Mouse (Mus musculus): ENCODE measurements around the gene Slc5a10.

Slc5a10 gene

DNA sequence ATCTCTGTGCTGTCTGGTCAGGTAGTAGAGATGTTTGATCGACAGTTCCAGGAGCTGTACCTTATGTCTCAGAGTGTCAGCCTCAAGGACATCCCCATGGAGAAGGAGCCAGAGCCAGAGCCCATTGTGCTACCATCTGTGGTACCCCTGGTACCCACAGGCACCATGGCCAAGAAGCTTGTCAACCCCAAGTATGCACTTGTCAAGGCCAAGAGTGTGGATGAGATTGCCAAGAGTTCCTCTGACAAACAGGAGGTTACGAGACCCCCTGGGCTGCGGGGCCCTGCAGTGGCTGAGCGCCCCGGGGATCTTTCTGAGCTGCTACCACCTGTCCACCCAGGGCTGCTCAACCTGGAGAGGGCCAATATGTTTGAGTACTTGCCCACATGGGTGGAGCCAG lies 18.1 kb downstream of the Slc5a10 start:
- DNase-seq, result peak; percentile 57 to 73

DNA sequence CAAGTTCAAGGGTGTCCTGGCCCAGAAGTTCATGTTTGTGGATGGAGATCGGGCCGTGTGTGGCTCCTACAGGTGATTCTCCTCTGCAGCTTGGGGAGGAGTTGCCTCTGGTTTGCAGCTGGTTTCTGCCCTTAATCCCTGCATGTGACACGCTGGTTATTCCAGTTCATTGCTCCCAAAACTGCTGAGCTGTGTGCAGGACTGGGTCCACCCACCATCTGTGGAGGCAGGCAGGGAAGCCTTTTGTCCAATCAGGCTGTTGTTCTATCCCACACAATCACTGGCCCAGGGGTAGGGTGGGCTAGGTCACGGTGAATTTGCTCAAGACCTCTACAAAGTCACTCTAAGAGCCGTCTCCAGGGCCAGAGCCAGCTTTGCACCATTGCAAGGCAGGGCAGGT lies 18.9 kb downstream of the Slc5a10 start:
- DNase-seq, result no peak

DNA sequence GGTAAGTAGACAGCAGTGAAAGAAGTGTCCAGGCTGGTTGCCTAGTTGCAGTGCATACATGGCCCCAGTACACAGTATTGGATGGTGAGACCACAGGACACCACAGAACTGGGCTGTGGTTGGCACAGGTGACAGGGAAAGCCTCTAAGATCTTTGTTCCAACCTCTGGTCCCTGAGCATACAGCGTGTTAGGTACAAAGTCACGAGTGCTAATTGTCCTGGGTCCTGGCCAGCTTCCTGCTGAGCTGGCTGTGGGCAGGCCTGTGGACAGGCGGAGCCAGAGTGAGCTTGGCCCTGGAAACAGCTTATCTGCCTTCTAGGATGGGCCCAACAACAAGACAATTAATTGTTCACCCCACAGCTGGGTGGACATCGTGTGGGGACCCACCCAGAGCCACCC lies 20.7 kb downstream of the Slc5a10 start:
- DNase-seq, result peak; percentile 75 to 85

DNA sequence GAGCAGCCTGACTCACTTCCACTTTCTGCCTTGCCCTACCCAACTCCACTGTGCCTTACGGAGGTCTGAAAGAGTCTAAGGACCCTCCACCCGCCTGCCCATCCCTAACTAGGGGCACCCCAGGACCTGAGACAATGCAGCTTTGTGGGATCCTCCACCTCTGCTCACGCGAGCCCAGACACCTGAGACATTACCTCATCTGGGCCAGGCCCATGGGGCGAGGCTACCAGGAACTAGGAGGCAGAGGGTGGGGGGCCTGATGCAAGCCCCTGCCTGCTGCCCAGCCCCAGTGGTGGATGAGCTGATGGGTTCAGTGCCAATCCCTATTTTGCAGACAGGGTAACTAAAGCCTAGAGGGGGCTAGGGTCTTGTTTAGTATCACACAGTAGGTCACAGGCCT lies 21.2 kb downstream of the Slc5a10 start:
- DNase-seq, result no peak

DNA sequence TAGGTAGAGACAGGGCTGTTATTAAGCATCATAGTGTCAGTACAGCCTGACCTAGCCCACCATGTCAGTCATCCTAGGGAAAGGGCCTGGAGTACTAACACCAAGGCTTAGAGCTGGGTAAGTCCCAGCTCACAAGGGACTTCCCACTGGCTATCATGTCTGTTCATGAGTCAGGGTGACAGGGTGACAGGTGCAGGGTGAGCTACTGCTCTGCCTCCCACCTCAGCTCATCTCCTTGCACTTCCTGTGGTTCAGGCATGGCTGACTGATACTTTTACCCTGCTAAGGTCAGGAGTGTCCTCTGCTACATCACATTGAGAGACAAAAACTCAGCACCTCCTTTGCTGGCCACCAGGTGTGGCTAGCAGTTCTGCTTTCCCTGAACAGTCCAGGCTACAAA lies 21.8 kb downstream of the Slc5a10 start:
- no peak for DNase-seq

DNA sequence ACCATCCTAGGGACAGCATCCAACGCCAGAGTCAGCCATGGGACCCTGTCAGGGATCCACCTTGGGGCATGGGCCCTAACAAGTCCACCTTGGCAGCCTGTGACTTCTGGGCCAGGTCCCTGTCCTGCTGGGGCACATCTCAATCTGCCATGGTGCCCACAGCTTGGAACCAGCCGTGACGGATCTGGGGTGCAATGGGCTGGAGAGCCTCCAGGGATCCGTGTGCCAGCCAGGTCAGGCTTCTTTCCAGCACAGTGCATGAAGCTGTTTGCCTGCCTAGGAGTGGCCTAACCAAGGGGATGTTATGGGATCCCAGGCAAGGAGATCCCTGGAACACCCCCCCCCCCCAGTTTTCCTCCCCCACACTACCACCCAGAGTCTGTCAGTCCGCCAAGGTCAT lies 27.6 kb downstream of the Slc5a10 start:
- peak; percentile 69 to 70 for DNase-seq

DNA sequence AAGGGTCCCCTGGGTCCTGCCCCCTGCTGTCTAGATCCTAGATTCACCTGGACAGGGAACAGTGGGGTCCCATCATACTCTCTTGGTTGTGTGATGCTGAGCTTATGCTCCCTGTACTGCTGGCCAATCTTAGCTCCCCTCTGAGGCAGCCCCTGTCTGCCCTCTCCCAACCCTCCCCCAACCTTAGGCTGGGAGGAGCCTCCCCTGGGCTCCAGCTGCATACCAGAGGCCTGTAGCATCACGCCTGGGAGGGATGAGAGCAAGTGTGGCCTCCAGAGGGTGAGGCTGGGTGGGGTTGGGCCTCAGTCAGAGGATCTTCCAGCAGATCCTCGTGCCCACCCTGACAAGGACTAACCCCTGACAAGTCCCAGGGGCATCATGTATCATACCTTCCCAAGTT lies 33.0 kb downstream of the Slc5a10 start:
- DNase-seq, result no peak

DNA sequence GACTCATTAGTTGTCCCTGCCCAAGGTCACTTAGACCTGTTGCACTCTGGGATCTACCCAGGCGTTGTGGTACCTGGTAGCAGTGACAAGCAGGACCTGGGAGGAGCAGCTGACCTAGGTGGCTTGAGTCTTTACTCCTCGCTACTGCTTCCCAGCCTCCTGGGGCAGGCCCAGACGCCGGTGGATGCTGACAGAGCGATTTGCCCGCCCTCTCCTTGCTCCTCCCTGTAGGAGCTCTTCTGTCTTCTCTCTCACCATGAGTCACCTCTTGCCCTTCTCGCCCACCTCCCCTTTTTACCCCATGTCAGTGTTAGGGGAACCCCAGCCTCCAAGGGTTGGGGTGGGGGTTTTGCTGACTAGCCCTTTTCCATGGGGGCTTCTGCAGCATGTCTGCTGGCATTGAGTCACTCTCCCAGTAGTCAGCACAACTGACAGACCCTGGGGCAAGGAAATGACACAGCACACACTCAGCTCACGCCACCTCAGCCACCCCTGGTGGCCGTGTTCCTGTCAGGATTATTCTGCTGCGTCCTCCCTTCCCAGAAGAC lies 33.6 kb downstream of the Slc5a10 start:
- no peak for DNase-seq

DNA sequence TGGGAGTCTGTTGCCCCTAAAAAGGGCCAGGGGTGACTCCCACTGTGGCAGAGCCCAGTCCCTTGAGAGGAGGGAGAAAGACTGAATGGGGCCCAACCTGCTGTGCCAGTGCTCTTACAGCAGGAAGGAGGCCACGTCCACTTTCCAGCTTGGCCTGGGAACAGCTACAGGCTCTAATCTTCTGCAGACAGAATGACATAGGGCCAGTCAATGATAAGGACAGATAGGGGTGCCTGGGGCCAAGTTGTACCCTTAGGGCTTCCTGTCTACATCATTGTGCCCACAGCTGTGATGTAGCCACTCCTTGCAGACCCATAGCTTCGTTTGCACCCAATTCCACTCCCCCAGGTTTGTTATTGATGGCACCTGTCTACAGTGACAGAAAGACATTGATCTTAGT lies 34.5 kb downstream of the Slc5a10 start:
- no peak for DNase-seq

DNA sequence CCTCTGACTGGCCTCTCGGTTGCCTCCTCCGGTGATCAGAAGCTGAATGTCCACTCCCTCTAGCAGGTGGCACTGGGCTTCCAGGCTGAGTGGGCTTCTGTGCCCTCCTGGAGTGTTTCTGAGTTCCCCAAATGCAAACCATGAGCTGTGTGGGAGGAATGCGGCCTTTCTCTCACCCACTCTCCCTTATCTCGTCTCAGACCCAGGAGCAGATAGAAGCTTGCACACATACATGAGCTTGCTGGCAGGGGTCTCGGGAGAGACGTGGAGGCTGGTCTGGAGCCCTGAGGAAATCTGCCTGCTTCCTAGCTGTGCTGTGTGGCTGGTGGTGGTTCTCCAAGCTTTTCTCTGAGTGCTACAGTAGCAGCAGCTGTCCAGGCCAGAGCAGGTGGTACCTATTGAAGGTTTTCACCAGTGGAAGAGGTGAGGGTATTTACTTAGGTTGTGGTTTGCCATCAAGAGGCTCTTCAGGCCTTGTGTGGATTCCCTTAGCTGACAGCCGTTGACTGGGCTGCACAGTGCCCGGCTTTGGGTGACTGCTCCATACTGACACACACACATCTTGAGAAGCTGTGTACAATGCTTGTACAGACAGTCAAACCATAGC lies 35.4 kb downstream of the Slc5a10 start:
- DNase-seq, result no peak

DNA sequence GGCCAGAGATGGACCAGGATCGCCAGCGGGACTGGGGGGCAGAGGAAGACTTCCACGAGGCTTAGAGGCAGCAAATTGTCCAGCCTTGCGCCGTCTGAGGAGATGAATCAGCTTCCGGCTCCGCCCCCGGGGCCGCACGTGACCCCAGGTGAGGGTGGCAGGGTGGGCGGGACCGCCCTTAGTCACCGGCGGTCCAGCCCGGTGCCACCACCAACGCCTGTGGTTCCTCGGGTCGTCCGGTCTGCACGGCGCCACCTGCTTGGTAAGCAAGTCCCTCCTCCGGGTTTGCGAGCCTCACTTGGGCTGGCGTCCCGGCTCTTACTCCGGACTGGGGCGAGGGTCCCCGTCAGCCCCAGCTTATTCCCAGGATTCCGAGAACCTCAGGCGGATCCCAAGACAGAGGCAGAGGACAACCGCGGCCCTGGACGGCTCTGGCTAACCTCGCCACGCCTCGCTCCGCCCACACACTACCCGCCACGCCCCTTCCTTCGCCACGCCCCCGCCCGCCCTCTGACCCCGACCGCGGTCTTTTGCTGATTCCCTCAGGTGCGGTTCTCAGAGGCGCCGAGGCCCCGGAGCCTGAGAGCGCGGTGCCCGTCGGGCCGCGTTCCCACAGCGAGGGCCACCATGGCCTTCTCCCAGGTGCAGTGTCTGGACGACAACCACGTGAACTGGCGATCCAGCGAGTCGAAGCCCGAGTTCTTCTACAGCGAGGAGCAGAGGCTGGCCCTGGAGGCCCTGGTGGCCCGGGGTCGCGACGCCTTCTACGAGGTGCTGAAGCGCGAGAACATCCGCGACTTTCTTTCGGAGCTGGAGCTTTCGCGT lies 36.5 kb downstream of the Slc5a10 start, which contains the start of gene Fam83g:
TSS of gene Fam83g (plus strand) at position 185 of the 825 bp plus-strand sequence.
- DNase-seq, result no peak

DNA sequence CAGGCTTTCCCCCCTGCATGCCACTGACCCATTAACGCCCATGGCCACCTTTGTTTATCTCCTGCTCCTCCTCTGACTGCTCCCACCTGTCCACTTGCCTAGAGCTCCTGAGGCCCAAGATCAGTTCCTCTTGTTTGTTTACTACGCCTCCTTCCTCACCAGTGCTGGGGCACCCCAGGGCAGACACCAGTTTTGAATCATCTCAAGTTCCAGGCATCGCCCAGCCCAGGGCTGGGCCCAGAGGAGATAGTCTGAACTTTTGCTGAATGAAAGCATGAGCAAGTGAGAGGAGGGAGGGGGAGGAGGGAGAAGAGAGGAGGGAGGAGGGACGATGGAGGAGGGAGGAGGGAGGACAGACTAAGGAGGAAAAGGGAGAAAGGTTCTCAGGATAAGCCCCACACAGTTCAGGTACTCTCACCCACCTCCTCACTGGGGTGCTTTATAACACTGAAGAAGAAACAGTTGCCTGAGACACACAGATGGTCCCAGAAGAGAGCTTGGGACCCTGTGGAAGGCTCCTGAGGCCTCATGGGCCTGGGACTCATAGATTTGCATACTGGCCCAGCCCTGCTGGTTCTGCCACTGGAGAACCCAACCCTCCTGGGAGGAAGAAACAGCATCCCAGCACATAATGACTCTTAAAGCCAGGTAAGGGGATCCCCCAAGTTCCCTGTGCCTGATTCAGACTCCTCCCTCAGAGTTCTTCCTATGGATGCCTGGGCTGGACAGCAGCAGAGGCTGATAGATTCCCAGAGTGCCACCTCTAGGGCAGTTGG lies 41.3 kb downstream of the Slc5a10 start:
- no peak for DNase-seq

DNA sequence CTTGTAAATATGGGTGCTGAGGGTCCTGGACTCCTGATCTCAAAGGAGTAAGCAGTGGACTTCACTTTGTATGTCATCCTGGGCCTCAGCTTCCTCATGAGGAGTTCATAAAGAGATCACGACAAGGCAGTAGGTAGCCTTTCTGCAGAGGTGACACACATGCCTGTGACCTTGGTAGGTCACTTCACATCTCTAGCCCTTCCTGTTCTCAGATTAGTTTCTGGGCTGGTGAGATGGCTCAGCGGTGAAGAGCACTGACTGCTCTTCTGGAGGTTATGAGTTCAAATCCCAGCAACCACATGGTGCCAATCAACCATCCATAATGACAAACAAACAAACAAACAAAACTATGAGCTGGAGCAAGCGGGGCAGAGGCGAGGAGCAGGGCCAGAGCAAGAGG lies 42.9 kb downstream of the Slc5a10 start:
- no peak for DNase-seq

DNA sequence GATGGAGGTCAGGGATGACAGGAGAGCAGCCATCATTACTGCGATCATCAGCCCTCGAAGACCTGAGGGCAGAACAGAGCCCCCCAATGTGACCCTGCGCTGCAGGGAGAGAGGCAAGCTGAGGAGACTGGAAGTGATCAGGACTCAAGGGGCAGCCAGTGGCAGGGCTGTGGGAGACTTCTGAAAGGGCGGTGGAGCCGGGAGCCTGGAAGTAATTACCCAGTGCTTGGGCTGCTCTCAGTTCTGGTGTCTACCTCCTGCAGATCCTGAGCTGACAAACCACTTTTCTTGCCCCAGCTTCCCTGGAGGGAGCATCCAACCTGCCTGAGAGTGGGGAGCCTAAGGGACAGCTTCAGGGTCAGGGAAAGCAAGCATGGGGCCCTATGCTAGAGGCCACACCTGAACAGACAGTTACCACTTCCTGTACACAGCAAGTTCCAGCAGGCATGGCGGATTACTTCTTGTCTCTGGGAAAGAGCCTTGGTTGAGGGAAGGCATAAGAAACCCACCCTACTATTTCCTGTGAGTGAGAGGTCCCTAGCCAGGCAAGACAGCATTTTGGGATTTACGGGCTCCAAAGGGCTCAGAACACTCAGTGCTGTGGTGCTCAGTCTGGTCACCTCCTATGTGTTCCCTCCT lies 44.3 kb downstream of the Slc5a10 start:
- DNase-seq, result no peak

DNA sequence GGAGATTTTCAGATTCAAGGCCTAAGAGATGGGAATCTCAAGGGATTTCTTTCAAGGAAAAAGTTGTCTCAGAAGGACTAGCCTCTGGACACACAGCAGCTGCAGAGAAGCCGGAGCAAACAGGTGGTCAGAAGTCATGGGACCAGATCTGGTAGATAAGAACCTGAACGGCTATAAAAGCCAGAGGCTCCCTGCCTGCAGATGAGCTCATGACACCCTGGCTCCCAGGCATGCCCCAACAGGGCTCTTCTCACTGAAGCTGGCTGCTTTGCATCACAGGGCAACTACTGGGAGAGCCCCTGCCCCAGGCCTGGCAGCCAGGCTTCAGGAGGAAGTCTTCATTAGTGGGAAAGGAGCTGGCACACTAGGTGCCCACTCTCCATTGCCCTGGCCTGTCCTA lies 45.3 kb downstream of the Slc5a10 start:
- DNase-seq, result no peak

DNA sequence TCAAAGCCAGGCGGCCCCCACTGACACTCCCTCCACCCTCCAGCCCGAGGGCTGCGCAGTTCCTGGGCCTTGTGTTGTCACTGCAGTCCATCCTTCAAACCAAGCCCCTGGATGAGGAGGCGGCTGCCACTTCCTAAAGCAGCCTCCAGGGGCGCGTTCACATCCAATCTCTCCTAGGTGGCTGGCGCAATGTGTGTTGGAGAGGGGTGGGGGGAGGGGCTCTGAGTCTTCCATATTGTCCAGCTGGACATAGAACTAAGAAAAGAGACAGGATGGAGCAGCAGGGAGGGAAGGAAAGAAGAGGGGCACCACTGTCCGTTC lies 45.8 kb downstream of the Slc5a10 start:
- DNase-seq, result peak in 1 of 2 experiments; percentile 64

DNA sequence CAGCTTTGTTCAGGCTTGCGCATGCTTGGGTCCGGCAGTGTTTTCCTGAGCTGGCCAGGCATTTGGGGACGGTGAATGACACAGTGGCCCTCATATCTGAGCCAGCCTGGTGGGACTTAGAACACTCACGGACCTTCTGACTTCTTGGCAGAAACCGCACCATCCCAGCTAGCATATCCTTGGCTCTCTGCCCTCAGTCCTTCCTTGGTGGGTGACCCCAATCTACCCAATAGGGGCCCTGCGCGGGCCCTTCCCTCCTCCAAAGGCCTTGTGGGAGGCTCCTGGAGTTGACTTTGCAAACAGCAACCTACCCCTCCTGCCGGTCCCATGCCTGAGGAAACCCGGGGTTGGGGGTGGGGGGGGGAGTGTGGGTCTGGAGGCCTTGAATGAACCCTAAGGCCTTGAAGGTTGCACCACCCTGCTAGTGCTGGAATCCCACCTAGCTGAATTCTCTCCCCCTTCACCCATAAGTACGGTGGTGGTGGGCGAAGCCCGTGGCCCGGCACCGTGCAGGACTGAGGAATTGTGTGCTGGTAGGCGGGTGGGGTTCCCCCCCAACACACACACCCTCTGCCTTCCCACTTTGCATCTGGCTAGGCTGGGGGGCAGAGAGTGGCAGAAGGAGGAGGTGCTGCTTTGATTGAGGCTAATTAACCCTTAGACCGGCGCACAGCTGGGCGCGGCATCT lies 46.3 kb downstream of the Slc5a10 start:
- DNase-seq, result peak in 1 of 2 experiments; percentile 42

DNA sequence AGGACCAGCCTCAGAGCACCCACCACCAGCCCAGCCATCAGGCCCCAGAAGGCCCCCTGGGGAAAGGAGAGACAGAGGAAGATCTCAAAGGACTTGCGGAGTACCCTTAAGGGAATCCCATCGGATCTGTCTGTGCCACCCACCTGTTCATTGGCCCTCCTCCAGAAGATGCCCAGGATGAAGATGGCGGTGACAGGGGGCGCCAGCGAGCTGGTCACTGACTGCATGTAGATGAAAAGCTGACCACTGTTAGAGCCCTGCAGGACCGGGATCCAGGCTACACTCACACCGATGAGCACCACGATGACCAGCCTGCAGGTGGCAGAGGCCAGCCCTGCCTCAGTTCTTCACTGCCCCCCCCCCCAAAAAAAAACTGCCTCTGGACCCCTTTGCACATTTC lies 46.9 kb downstream of the Slc5a10 start:
- DNase-seq, result peak; percentile 70 to 86

DNA sequence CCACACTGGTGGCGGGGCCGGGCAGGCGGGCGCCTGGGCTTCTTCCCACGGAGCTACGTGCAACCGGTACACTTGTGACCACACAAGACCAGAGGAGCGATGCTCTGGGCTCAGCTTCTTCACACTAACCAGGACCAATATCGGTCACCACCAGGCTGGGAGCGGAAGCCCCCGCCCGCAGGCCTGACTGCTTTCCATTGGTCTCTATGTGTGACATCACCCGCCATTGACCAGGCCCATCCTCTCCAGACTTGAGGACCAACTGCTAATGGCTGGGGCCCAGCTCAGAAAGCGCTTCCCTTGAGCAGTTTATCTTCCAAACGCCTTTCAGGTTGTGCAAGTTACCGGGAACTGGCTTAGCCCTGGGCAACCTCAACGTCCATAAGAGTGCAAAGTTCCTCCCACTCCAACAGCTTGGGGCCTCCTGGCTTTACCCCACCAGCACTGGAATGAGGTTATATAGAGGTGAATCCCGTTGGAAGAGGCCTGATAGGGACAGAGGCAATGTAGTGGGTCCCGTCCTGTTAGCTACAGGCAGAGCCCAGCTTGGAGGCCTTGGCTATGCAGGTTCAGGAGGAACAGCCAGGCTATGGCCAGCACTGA lies 48.7 kb downstream of the Slc5a10 start:
- no peak for DNase-seq

DNA sequence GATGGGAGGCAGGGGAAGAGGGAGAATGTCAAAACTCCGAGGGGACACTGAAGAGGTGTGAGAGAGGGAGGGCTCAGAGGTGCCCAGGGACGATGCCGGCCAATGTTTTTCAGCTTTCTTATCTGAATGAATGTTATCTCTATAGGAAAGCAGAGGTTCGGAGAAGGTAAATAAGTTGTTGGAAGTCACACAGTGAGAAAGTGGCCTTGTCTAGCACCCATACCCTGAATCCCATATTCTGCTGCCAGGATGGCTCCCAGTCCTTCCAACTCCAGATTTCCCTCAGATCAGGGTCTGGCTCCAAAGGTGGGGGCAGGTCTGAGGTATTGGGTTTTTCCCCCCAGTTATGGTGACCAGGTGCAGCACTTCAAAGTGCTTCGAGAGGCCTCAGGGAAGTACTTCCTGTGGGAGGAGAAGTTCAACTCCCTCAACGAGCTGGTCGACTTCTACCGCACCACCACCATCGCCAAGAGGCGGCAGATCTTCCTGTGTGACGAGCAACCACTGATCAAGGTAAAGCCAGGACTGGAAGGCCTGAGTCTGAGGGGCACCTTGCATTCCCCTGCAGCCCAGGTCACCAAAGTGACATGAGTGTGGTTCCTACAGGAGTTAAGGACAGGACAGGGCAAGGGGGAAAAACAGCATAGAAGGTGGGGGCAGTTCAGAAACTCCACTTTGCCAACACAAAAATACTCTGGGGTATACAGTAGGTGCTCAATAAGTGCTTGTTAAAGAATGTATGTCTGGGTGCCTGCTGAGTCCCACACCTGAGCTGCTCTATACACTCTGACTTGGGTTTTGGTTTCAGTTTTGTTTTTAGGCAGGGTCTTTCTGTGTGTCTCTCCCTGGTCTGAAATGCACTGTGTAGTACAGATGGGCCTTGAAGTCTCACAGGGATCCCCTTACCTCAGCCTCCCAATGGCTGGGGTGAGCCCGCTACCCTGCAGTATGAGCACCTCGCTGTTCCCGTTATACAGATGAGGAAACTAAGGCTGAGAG lies 50.8 kb downstream of the Slc5a10 start:
- DNase-seq, result no peak

DNA sequence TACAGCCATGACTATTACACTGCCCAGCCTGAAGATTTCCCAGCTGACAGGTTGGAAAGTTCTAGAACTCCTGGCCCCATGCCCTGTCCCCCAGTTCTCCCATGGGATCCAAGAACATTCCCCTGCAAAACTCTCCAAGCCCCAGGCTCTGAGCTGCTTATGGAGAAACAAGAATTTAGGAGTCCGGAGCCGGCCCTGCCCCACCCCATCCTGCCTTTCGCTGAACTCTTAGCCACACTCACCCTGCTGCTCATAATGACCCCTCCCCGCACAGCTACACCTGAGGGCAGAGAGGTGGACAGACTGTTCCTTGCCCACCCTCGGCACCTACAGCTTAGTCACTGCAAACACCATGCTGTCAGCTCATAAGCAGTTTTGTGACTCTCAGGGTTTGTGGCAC lies 52.8 kb downstream of the Slc5a10 start:
- DNase-seq, result no peak
